Mouse (Mus musculus): ENCODE data around the gene Tuba1b. TPM values are rescaled to one million over a fixed set of nuclear protein-coding genes. Genes with fewer than 3 reads are reported as not detected.

Gene Tuba1b
- polyA plus RNA-seq, 1 experiment from 2014 or later = 1,854 TPM

DNA sequence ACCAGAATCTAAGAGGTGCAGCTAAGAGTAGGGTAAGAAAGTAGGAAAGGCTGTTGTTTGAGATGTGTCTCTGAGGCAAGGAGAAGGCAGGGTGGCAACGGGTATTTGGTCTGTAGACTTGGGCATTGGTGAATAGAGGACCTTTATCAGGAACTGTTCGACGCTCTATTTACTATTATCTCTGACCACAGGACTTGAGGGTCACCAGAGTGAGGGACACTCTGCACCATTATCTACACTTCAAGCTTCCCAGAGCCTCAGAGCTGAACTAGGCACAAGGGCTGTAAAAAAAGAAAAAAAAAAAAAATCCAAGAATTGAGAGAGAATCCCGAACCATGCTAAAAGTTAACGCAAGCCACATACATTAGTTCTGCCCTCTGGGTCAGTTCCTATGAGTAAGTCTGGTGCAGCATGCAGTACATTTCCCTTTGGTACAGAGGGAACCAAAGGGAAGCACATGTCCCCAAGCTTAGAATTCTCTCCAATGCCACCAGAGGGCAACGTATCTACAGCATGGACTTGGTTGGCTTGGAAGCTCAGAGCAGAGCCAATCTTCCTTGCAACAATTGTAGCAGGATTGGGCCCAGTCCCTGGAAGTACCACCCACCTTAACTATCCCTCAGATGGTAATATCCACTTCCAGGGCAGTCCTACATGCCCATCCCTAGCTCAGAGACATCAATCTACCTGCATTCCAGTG is 42.3 kb downstream of the Tuba1b start:
- Histone ChIP-seq H3K4me3 (ENCODE audit: low read depth, low read length) (no peak overlapping the region; the same call in 1 of the 2 replicates), H3K4me2 (peak overlapping the region; percentile 56), H3K36me3 (ENCODE audit: control insufficient read depth, insufficient read depth, low read length) (no peaks in the 10 kb centered on the region), H3K27ac (ENCODE audit: low read depth, low read length) (no peak overlapping the region), H3K4me1 (replicated peaks; ENCODE audit: control insufficient read depth, insufficient read depth, low read length) (peaks cover 42% of the 10 kb centered on the region), H3K9ac (ENCODE audit: low read depth, low read length) (0 out of 2 replicates have a peak overlapping the region, but pooled peaks have one; percentile 16), H3K27me3 (replicated peaks; ENCODE audit: control insufficient read depth, insufficient read depth, low read length) (peaks cover 50% of the 10 kb centered on the region), H3K9me3 (ENCODE audit: control insufficient read depth, low read length) (no peaks in the 10 kb centered on the region)
- DNase-seq (ENCODE audit: low spot score) = peak; percentile 39
- WGBS = 11% methylated on average over 6 of the region's 6 CpGs
- peak; percentile 63 for ATAC-seq (replicated peaks; ENCODE audit: low FRiP score)

DNA sequence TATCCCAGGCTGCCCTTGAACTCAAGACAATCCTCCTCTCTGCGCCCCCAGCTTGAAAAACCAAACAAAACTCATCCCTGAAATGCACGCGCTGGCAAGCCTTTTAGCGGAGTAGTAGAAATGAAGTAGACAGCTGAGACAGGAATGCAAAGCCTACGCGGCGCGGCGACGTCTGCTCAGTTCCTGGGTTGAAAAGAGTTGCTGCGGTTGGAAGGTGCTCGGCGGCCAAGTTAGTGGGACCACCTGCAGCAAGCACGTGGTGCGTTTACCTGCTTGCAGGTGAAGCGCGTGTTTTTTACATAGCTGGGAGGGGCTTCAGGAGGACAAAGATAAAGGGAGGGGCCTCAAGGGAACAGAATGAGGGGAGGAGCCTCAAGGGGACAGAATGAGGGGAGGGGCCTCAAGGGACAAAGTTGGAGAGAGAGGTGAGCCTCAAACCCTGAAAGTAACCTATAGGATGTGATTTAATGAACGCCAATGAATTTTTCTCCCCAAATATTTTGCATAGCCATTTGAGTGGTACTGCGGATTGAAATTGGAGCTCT is 43.1 kb downstream of the Tuba1b start:
- Histone ChIP-seq H3K9ac (ENCODE audit: low read depth, low read length) (0 out of 2 replicates have a peak overlapping the region, but pooled peaks have one; percentile 17), H3K4me3 (ENCODE audit: low read depth, low read length) (peak overlapping the region; percentile 30; the same call in 1 of the 2 replicates), H3K27ac (ENCODE audit: low read depth, low read length) (no peak overlapping the region), H3K4me2 (peak overlapping the region; percentile 56), H3K27me3 (replicated peaks; ENCODE audit: control insufficient read depth, insufficient read depth, low read length) (peaks cover 42% of the 10 kb centered on the region), H3K9me3 (ENCODE audit: control insufficient read depth, low read length) (no peaks in the 10 kb centered on the region), H3K36me3 (ENCODE audit: control insufficient read depth, insufficient read depth, low read length) (no peaks in the 10 kb centered on the region), H3K4me1 (replicated peaks; ENCODE audit: control insufficient read depth, insufficient read depth, low read length) (peaks cover 34% of the 10 kb centered on the region)
- 12% methylated on average over 19 of the region's 19 CpGs for WGBS
- DNase-seq (ENCODE audit: low spot score) (peak; percentile 46), ATAC-seq (replicated peaks; ENCODE audit: low FRiP score) (no peak)

- no peak overlapping the region for H3K4me3 ChIP-seq (ENCODE audit: low read depth, low read length)
- H3K9me3 ChIP-seq (ENCODE audit: control insufficient read depth, low read length) = no peaks in the 10 kb centered on the region
- peaks cover 5% of the 10 kb centered on the region for H3K27me3 ChIP-seq (replicated peaks; ENCODE audit: control insufficient read depth, insufficient read depth, low read length)
- DNase-seq (ENCODE audit: low spot score) (no peak), ATAC-seq (replicated peaks; ENCODE audit: low FRiP score) (no peak)
- no peak overlapping the region for H3K4me2 ChIP-seq
- no peak overlapping the region for H3K9ac ChIP-seq (ENCODE audit: low read depth, low read length)
- H3K27ac ChIP-seq (ENCODE audit: low read depth, low read length) = no peak overlapping the region
- no peaks in the 10 kb centered on the region for H3K36me3 ChIP-seq (ENCODE audit: control insufficient read depth, insufficient read depth, low read length)
- peaks cover 6% of the 10 kb centered on the region; the same call in 1 of the 2 replicates for H3K4me1 ChIP-seq (replicated peaks; ENCODE audit: control insufficient read depth, insufficient read depth, low read length)
- 83% methylated on average over 7 of the region's 7 CpGs for WGBS
These were observed 46.8 kb downstream of the Tuba1b start for GRCm38 (mm10) chr15:98887526-98887925.

DNA sequence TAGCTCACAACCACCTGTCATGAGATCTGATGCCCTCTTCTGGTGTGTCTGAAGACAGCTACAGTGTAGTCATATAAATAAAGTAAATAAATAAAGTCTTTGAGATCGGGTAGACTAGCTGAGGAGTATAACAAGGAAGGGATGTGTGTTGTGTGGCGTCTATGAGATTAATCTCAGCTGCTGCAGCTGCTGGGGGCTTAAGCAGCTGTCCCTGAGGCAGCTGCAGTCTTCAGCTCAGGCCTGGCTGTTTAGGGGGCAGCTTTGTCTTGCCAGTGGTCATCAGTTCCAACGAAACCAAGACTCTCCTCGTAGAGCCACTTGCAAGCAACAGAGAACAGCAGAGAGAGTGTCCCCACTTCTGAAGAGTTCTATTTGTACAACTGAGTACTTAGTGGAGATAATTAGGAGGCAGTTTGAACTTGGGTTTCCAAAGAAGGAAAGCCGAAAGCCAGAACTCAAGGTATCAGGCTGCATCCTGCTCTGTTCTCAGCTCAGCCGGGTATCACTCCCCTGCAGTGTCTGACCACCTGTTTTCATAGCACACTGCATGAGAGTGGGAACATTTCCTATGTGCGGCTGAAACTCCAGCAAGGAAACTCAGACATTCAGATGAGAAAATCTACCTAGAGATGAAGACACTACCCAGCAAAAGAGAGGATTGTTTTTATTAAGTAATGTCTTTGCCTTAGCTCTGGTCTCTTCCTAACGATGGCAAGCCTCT is 47.5 kb downstream of the Tuba1b start:
- DNase-seq (ENCODE audit: low spot score) = no peak
- no peak overlapping the region for H3K4me3 ChIP-seq (ENCODE audit: low read depth, low read length)
- 67% methylated on average over 8 of the region's 8 CpGs for WGBS

GRCm38 (mm10) chr15:98884106-98884505 is 50.3 kb downstream of the Tuba1b start:
- no peak overlapping the region for H3K4me3 ChIP-seq (ENCODE audit: low read depth, low read length)
- H3K9ac ChIP-seq (ENCODE audit: low read depth, low read length) = peak overlapping the region; percentile 8; the same call in 1 of the 2 replicates
- no peak overlapping the region for H3K27ac ChIP-seq (ENCODE audit: low read depth, low read length)
- H3K27me3 ChIP-seq (replicated peaks; ENCODE audit: control insufficient read depth, insufficient read depth, low read length) = no peaks in the 10 kb centered on the region
- DNase-seq (ENCODE audit: low spot score) (no peak), ATAC-seq (replicated peaks; ENCODE audit: low FRiP score) (no peak)
- WGBS = 90% methylated on average over 1 of the region's 1 CpGs
- H3K36me3 ChIP-seq (ENCODE audit: control insufficient read depth, insufficient read depth, low read length) = no peaks in the 10 kb centered on the region
- H3K4me2 ChIP-seq = no peak overlapping the region
- H3K4me1 ChIP-seq (replicated peaks; ENCODE audit: control insufficient read depth, insufficient read depth, low read length) = peaks cover 8% of the 10 kb centered on the region; the same call in 1 of the 2 replicates
- H3K9me3 ChIP-seq (ENCODE audit: control insufficient read depth, low read length) = no peaks in the 10 kb centered on the region

More for the DNA sequence above, 47.5 kb downstream of the Tuba1b start:
- H3K4me1 ChIP-seq (replicated peaks; ENCODE audit: control insufficient read depth, insufficient read depth, low read length) = peaks cover 3% of the 10 kb centered on the region; the same call in 1 of the 2 replicates
- no peak overlapping the region for H3K9ac ChIP-seq (ENCODE audit: low read depth, low read length)
- no peak for ATAC-seq (replicated peaks; ENCODE audit: low FRiP score)
- H3K27ac ChIP-seq (ENCODE audit: low read depth, low read length) = no peak overlapping the region
- no peaks in the 10 kb centered on the region for H3K9me3 ChIP-seq (ENCODE audit: control insufficient read depth, low read length)
- no peak overlapping the region for H3K4me2 ChIP-seq
- H3K36me3 ChIP-seq (ENCODE audit: control insufficient read depth, insufficient read depth, low read length) = no peaks in the 10 kb centered on the region
- 0 out of 2 replicates have a peak, but pooled peaks cover 3% of the 10 kb centered on the region for H3K27me3 ChIP-seq (replicated peaks; ENCODE audit: control insufficient read depth, insufficient read depth, low read length)

- H3K4me1 ChIP-seq (replicated peaks; ENCODE audit: control insufficient read depth, insufficient read depth, low read length) = peaks cover 8% of the 10 kb centered on the region; the same call in 1 of the 2 replicates
- H3K9me3 ChIP-seq (ENCODE audit: control insufficient read depth, low read length) = no peaks in the 10 kb centered on the region
- DNase-seq (ENCODE audit: low spot score) (no peak), ATAC-seq (replicated peaks; ENCODE audit: low FRiP score) (no peak)
- no peak overlapping the region for H3K27ac ChIP-seq (ENCODE audit: low read depth, low read length)
- H3K36me3 ChIP-seq (ENCODE audit: control insufficient read depth, insufficient read depth, low read length) = no peaks in the 10 kb centered on the region
- H3K27me3 ChIP-seq (replicated peaks; ENCODE audit: control insufficient read depth, insufficient read depth, low read length) = no peaks in the 10 kb centered on the region
- no peak overlapping the region for H3K4me3 ChIP-seq (ENCODE audit: low read depth, low read length)
- peak overlapping the region; percentile 8; the same call in 1 of the 2 replicates for H3K9ac ChIP-seq (ENCODE audit: low read depth, low read length)
- no peak overlapping the region for H3K4me2 ChIP-seq
These were observed 50.7 kb downstream of the Tuba1b start for GRCm38 (mm10) chr15:98883661-98884060.

DNA sequence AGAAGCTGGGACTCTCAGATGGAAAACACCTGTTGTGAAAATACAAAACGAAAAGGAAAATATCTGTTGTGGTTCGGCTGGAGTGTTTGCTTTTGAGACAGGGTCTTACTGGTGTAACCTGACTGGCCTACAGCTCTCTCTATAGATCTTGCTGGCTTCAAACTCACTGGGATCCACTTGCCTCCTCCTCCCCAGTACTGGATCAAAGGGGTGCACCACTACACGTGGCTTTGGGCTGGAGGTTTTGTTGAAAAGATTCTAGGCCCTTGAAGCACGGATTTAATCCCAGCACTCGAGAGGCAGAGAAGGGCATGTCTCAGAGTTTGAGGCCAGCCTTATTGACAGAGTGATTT is 52.7 kb downstream of the Tuba1b start:
- Histone ChIP-seq H3K27me3 (replicated peaks; ENCODE audit: control insufficient read depth, insufficient read depth, low read length) (no peaks in the 10 kb centered on the region), H3K4me2 (peak overlapping the region; percentile 98), H3K4me3 (ENCODE audit: low read depth, low read length) (peak overlapping the region; percentile 76), H3K36me3 (ENCODE audit: control insufficient read depth, insufficient read depth, low read length) (no peaks in the 10 kb centered on the region), H3K9me3 (ENCODE audit: control insufficient read depth, low read length) (no peaks in the 10 kb centered on the region), H3K27ac (ENCODE audit: low read depth, low read length) (peak overlapping the region; percentile 1; the same call in 1 of the 2 replicates), H3K9ac (ENCODE audit: low read depth, low read length) (peak overlapping the region; percentile 20), H3K4me1 (replicated peaks; ENCODE audit: control insufficient read depth, insufficient read depth, low read length) (peaks cover 8% of the 10 kb centered on the region; the same call in 1 of the 2 replicates)
- DNase-seq (ENCODE audit: low spot score) = no peak
- ATAC-seq (replicated peaks; ENCODE audit: low FRiP score) = peak; percentile 39
- WGBS = 18% methylated on average over 5 of the region's 5 CpGs

All from liver, embryonic 11.5 days (tissue).